Mouse (Mus musculus) megakaryocyte-erythroid progenitor cell, adult 5-6 weeks (primary cell): ENCODE results near the gene Ccdc173. TPM values are rescaled to one million over a fixed set of nuclear protein-coding genes. Genes with fewer than 3 reads are reported as not detected.

Experiments used
- ATAC-seq: replicated peaks from 2 replicates; pipeline ENCODE4 v1.8.0; 2016; ENCODE audit warnings: mild to moderate bottlenecking, inconsistent platforms; ENCODE audit not compliant: severe bottlenecking, poor library complexity, low FRiP score, low TSS enrichment
- total RNA-seq, 2 experiments: library from RNA; stranded (forward) in 1 of 2; stranded (reverse) in 1 of 2; fragments of 200-1000, 215-1000 nt in 1 of 2; fragments of >200 nt in 1 of 2; fragmentation: Nextera tagmentation in 1 of 2; gene quantifications; 2 replicates each; pipeline ENCODE4 v1.2.3; 2014 to 2017

Ccdc173 gene
- total RNA-seq, 2 experiments from 2014 or later, result 1.0 to 3.2 TPM

- ATAC-seq, result peak; percentile 94
Measured at GRCm38 (mm10) chr2:69802911-69803312, 13.5 kb upstream of the Ccdc173 start.

- no peak for ATAC-seq
Measured at GRCm38 (mm10) chr2:69790722-69791121, 1.3 kb upstream of the Ccdc173 start.

- ATAC-seq, result peak; percentile 87
Measured at GRCm38 (mm10) chr2:69790285-69790684, 910 bp upstream of the Ccdc173 start.

- ATAC-seq, result no peak
Measured at GRCm38 (mm10) chr2:69788974-69789373, 401 bp downstream of the Ccdc173 start.

GRCm38 (mm10) chr2:69778836-69779177, 10.6 kb downstream of the Ccdc173 start:
- ATAC-seq, result peak; percentile 83

GRCm38 (mm10) chr2:69777985-69778835, 11.2 kb downstream of the Ccdc173 start:
- peak; percentile 91 for ATAC-seq

- no peak for ATAC-seq
Measured at GRCm38 (mm10) chr2:69773331-69773730, 16.0 kb downstream of the Ccdc173 start.

- no peak for ATAC-seq
Measured at GRCm38 (mm10) chr2:69764716-69765115, 24.7 kb downstream of the Ccdc173 start.

GRCm38 (mm10) chr2:69763340-69763739, 26.0 kb downstream of the Ccdc173 start:
- ATAC-seq, result no peak

GRCm38 (mm10) chr2:69760980-69761379, 28.4 kb downstream of the Ccdc173 start:
- no peak for ATAC-seq

GRCm38 (mm10) chr2:69745091-69745490, 44.3 kb downstream of the Ccdc173 start:
- no peak for ATAC-seq

GRCm38 (mm10) chr2:69723519-69723825, 65.9 kb downstream of the Ccdc173 start:
- peak; percentile 38 for ATAC-seq

- ATAC-seq, result peak; percentile 86
Measured at GRCm38 (mm10) chr2:69722650-69723518, 66.5 kb downstream of the Ccdc173 start.

GRCm38 (mm10) chr2:69722273-69722649, 67.1 kb downstream of the Ccdc173 start, which contains the start of gene Ppig:
TSS of gene Ppig (plus strand) at chr2:69722545.
- ATAC-seq, result peak; percentile 7; the same call in 1 of the 2 replicates

- no peak for ATAC-seq
Measured at GRCm38 (mm10) chr2:69719121-69719520, 70.3 kb downstream of the Ccdc173 start.

- no peak for ATAC-seq
Measured at GRCm38 (mm10) chr2:69716483-69716882, 72.9 kb downstream of the Ccdc173 start.

GRCm38 (mm10) chr2:69714126-69714525, 75.2 kb downstream of the Ccdc173 start:
- ATAC-seq, result no peak

GRCm38 (mm10) chr2:69713626-69714014, 75.8 kb downstream of the Ccdc173 start:
- no peak for ATAC-seq

- peak; percentile 100 for ATAC-seq
Measured at GRCm38 (mm10) chr2:69712981-69713625, 76.3 kb downstream of the Ccdc173 start, which contains the start of gene Fastkd1. TSS of gene Fastkd1 (minus strand) at chr2:69713516.

GRCm38 (mm10) chr2:69712171-69712570, 77.2 kb downstream of the Ccdc173 start:
- ATAC-seq, result no peak
